Mouse (Mus musculus) lung, postnatal 0 days (tissue): ENCODE results near the gene Nbea.

ENCODE experiments used
- CTCF ChIP-seq: IDR thresholded peaks from 2 replicates; pipeline ENCODE4 v1.5.1; 2016; ENCODE audit warnings: antibody characterized with exemption, mild to moderate bottlenecking
- EP300 ChIP-seq: IDR thresholded peaks from 2 replicates; pipeline ENCODE4 v1.6.1; 2016; ENCODE audit warnings: antibody characterized with exemption, mild to moderate bottlenecking, control low read depth

GRCm38 (mm10) chr3:55963032-55963431 lies 220.5 kb downstream of the Nbea start:
- TF ChIP-seq CTCF, result no peak
- TF ChIP-seq EP300, result no peak
